Mouse (Mus musculus): ENCODE results near the gene Slc25a13.

GRCm38 (mm10) chr6:6201977-6202376, 15.0 kb downstream of the Slc25a13 start:
- TF ChIP-seq CTCF (IDR thresholded peaks at IDR 0.05 in 2 of 3, conservative IDR thresholded peaks at IDR 0.05 in 1 of 3; ENCODE audit: control insufficient read depth in 1 of 3, insufficient read depth in 1 of 3, low read depth in 2 of 3, low read length in 3 of 3, poor library complexity in 1 of 3, severe bottlenecking in 1 of 3) = no peak
- no peak for TF ChIP-seq POLR2A (IDR thresholded peaks at IDR 0.05; ENCODE audit: control insufficient read depth in 1 of 2, insufficient read depth in 1 of 2, low read depth in 1 of 2, low read length in 2 of 2, poor library complexity in 1 of 2)
- no peak for TF ChIP-seq ETS1 (IDR thresholded peaks at IDR 0.05; ENCODE audit: low read depth, low read length)
- no peak for TF ChIP-seq NRF1 (IDR thresholded peaks at IDR 0.05; ENCODE audit: insufficient read depth, low read depth, low read length, poor library complexity, severe bottlenecking)
- TF ChIP-seq MAX (IDR thresholded peaks at IDR 0.05; ENCODE audit: low read length) = no peak
- TF ChIP-seq TCF12 (IDR thresholded peaks at IDR 0.05; ENCODE audit: low read depth, low read length) = no peak
- TF ChIP-seq RCOR1 (IDR thresholded peaks at IDR 0.05; ENCODE audit: low read depth, low read length) = no peak
- TF ChIP-seq GATA1 (IDR thresholded peaks at IDR 0.05; ENCODE audit: low read depth, low read length) = no peak
- TF ChIP-seq ZNF384 (IDR thresholded peaks at IDR 0.05; ENCODE audit: low read depth, low read length) = no peak
